Mouse (Mus musculus) erythroid progenitor cell, adult 5-6 weeks (primary cell): ENCODE data around the gene Mettl22. TPM values are rescaled to one million over a fixed set of nuclear protein-coding genes. Genes with fewer than 3 reads are reported as not detected.

Source experiments
- ATAC-seq: replicated peaks from 2 replicates; pipeline ENCODE4 v1.8.0; 2016; ENCODE audit warnings: moderate number of reproducible peaks, mild to moderate bottlenecking, moderate TSS enrichment, inconsistent platforms; ENCODE audit not compliant: poor library complexity, low FRiP score, severe bottlenecking
- total RNA-seq, 2 experiments: library from RNA; stranded (forward) in 1 of 2; stranded (reverse) in 1 of 2; fragments of 150-400 nt in 1 of 2; fragments of 186-747, 209-891 nt in 1 of 2; gene quantifications; 2 replicates each; pipeline versions ENCODE4 v1.2.3 to v1.2.4; 2015 to 2017; ENCODE audit warnings: low replicate concordance in 2 of 2

Mettl22 gene
- total RNA-seq, 2 experiments from 2014 or later = 6.7 TPM; not detected in 1

DNA sequence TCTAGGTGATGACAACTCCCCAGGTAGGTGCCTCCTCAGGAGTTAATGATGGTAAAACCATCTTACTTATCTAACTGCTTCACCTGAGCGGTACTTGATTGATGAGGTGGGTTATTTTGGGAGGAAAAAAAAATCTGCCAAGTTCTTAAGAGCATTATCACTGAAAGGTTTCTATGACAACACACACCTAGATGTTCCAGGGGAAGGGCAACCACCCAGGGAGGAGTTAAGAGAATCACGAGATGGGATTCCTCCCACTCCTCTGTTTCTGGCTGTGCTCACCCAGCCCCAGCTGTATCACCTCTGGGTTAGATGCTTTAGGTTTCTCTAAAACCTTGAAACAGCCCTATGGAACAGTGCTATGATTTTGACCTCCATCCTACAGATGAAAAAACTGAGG is 26.4 kb downstream of the Mettl22 start:
- no peak for ATAC-seq

DNA sequence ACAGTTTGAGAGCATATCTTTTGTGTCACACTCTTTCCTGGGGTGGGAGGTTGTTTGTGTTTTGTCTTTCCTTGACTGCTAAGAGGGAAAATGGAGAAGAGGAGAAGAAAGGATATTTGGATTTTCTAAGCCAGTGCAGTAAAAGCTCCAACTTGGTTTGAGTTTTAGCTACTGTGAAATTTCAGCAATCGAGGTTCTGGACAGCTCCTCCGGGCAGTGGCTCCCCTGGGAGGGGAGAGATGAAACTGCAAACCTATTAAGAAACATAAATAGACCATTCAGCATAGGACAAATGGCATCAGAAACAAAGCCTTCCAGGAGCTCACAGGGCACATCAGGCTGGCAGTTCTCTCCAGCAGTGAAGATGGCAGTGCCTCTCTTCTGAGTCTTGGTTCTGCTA is 33.7 kb downstream of the Mettl22 start:
- no peak for ATAC-seq

DNA sequence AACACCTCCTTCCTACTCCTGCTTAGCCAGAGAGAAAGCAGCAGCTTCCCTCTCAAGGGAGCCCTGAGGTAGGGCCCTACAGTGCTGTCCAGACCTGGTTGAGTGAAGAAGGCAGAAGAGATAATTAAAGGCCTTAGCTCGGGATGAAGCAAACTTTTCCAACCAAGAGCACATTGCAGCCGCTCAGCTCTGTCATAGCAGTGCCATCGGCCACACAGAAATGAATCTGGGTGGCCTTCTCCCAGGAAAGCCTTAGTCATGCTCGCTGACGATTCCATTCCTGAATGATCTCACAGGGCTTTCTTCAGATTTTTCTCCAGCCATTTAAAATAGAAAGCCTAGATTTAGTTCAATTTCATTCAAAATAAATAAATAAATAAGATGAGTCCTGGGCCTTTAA is 39.3 kb downstream of the Mettl22 start:
- no peak for ATAC-seq

DNA sequence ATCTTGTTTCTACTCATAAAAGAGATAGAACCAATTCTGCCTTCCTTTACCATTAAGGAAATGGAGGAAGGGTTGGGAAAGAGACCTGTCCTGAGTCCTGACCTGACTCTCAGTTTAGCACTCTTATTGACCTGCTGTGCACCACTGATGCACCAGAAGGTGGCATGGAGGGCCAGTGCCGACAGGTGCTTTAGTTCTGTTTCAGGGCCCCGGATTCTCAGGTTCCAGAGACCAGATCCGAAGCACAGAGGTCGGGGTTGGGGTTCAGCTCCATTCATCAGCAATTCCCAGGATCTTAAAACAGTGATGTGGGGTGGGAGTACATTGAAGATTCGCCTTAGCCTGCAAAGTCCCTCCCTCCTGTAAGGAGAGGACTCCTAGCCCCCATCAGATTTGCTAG is 42.2 kb downstream of the Mettl22 start:
- ATAC-seq = no peak

DNA sequence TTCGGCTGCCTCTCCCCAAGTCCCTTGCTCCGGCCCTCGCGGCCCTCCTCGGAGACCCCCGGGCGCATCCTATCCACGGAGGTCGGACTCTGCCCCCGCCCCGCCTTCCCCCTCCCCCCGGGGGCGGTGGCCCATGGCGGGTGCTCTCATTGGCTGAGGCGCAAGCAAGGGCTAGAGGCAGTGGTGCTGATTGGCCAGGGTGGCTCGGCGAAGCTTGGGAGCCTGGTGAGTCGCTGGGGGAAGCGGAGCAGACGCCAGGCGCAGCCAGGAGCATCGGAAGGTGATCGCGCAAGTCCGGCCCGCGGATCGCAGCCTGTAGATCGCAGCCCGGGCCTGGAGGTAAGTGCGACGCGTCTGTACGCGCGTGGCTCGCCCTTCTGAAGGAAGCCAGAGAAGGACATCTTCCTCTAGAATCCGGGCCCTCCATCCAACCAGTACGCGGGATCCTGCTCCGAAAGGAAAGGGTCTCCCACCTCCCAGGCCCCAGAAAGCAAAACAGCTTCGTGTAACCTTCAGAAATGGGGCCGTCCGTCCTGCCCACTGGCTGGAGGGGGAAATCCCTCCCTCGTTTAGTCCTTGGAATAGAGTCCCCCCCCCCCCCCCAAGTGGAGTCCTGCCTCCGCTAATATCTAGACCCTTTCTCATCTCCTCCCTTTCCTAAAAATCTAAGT is 42.8 kb downstream of the Mettl22 start, which contains the start of gene Abat:
Gene Abat (plus strand): TSS at position 194 of the 671 bp plus-strand sequence.
- no peak; the same call in 1 of the 2 replicates for ATAC-seq

DNA sequence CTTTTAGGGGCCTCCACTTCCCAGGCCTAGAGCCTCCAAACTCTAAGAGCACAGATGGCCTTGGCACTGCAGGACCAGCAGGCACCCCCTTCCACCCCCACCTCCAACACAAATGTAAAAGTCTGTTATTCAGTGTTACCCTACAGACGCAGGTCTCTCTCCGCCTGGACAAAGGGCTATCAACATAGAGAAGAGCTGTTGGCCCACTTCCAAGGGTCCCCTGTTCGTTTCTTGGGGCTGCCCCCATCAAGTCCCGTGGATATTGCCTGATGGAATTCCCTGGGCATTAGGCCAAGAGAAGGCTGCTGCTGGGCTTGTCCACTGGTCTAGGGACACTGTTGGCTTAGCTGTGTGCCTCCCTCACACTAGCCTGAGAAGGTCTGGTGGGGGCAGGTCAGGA is 43.6 kb downstream of the Mettl22 start:
- ATAC-seq = no peak

GRCm38 (mm10) chr16:8520525-8520924 is 49.9 kb downstream of the Mettl22 start:
- ATAC-seq = no peak

DNA sequence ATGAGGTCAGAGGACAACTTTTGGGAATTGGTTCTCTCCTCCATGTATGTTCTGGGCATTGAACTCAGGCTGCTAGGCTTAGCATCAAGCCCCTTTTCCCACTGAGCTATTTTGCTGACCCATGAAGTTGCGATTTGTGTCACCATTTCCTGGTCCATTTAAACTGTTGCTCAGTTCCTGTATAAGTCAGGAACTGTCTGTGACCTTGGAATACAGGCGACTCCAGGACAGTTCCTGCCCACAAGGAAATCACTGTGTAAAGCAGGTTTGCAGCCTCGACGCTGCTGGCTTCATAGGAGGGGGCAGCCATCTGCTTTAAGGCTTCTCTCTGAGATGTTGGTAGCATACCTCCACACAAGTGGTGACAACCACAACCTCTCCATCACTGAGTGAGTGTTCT is 50.7 kb downstream of the Mettl22 start:
- ATAC-seq = no peak

GRCm38 (mm10) chr16:8523480-8524144 is 53.0 kb downstream of the Mettl22 start:
- ATAC-seq = no peak

DNA sequence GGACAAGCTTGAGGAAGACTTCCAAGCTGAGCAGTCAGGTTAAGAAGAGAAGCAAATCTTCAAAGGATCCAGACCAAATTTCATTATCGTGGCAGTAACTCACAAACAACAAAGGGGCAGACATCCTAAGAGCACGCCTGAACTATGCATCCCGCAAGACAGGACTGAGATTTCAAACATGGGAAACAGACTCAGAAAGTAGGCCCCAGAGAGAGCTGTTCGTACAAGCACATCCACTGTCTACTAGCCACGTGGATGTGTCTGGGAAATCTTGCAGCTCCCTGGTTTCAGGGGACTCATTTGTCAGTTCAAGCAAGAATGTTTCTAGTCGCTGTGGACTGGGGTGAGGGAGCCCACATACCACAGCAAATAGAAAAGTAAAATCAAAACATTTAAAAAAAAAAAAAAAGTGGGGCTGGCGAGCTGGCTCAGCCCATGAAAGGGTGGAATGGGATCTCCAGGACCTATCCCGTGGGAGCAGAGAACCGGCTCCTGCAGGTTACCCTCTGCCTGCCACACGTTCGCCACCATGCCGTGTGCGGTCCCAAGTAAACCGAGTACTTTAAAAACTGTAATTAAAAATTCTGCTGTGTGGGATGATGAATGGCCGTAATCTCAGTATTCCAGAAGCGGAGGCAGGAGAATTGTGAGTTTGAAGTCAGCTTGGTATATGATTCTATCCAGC is 53.7 kb downstream of the Mettl22 start:
- no peak for ATAC-seq

DNA sequence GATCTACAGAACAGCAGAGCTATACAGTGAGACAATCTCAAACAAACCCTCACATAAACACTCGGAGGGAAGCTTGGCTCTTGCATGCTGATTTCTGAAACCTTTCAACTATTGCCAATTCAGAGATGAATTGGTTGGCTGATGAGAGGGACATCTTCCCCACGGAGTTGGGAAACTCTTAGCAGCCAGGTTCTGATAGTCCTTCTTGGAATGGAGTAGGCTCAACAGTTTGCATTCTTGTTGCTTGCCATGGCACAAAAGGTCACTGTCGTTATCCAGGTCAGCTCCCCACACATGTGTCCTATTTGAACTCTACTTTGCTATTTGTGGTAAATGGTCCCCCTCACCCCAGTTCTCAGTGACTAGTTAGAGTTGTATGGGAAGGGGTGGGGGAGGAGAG is 54.7 kb downstream of the Mettl22 start:
- ATAC-seq = no peak

DNA sequence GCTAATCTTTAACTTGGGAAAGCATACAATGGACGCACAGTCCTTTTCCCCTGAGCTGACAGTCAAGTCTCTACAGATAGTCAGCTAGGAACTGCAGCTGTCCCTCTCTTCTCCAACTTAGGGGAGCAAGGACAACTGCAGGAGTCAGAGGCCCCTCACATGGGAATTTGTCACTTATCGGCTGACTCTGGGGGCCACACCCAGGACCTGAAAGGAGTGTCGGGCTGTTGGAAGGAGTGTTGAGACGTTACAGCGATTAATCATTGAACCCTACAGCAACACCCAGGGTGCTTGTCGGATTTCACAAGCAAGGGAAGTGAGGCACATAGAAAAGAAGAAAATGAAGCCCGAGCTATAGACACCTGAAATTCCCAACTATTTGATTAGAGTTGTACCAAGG is 55.3 kb downstream of the Mettl22 start:
- no peak for ATAC-seq

GRCm38 (mm10) chr16:8529389-8529788 is 58.8 kb downstream of the Mettl22 start:
- no peak for ATAC-seq

- ATAC-seq = no peak
Measured at GRCm38 (mm10) chr16:8530018-8530417, 59.4 kb downstream of the Mettl22 start.

DNA sequence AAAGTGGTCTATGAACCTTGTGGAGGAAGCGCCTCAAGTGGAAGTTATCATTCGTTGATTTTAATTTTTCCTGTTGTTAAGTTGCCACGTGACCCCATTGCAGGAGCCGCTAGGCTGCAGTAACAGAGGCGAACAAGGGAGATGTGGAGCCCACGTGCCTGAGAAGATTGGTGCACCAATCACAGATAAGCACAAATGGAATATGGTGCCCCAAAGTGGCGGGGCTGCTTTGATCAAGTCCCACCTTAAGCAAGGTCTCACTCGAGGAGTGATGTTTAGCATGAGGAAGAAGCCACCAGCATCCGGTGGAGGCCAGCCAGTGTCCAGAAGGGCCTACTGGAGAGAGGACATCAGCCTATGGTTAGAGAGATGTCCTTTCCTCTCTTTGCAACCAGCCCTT is 61.9 kb downstream of the Mettl22 start:
- ATAC-seq = no peak

GRCm38 (mm10) chr16:8532894-8533293 is 62.3 kb downstream of the Mettl22 start:
- no peak for ATAC-seq

- ATAC-seq = no peak
Measured at GRCm38 (mm10) chr16:8533477-8533876, 62.9 kb downstream of the Mettl22 start.

DNA sequence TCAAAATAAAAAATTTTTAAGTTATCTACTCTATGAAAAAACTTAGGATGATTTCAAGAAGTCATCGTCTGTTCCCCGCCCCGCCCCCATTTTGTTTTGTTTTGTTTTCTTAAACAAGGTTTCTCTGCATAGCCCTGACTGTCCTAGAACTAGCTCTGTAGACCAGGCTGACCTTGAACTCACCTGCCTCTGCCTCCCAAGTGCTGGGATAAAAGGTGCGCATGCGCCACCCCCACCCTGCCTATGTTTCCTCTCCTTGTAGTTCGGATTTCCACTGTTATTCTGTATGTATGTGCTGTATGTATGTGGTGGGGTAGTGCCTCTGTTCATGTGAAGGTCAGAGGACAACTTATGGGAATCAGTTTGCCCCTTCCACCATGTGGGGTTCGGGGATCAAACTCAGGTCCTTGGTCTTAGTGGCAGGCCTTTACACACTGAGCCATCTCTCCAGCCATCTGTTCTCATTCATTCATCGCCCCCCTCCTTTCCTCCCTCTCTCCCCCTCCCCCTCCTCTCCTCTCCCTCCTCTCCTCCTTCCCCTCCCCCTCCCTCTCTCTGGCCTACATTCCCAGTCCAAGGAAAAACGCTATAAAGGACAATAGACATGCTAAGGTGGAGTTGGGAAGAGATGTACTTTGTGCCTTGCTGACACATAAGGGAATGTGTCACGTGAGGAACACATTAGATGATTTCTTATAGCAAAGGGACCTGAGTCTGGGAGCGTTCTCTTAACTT is 64.0 kb downstream of the Mettl22 start:
- no peak for ATAC-seq

- ATAC-seq = no peak
Measured at GRCm38 (mm10) chr16:8535411-8535810, 64.8 kb downstream of the Mettl22 start.

DNA sequence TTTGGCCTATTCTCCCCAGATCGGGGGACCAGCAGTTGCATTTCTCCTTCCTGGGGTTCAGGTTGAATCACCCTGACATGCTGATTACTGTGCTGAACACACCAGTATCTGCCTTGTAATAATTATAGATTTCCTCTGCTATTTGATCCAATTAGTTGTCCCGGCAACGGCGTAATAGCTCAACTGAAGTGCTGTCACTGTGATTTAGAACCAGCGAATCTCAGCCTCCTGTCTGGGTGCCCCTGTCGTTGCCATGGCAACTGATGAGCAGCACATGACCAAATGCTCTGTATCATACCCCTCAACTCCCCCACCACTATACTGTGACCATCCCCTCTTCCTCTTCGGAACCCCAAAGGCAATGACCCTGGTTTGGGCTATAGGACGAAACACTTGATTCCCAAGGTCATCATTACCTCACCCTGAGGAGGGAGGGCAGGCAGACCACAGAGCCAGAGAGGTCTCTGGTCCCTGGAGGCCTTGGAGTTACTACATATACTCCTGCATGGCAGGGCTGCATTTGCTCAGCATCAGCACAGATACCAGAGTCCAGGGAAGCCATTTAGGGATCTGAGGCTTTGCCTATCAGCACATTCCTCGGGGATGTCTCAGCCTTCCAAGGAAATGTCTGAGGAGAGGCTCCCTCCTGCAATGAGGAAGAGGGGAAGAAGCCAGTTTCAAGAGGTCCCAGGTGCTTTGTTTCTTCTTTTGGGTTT is 68.7 kb downstream of the Mettl22 start:
- no peak for ATAC-seq
